Mouse (Mus musculus) hindlimb bud, embryonic 11.5 days (tissue): ENCODE measurements around the gene Ctdsp1.

Experiments
- DNase-seq: peaks from one replicate; pipeline ENCODE4 v3.0.0-alpha.2; 2012; ENCODE audit warnings: low read depth, low spot score; ENCODE audit errors: extremely low spot score

Ctdsp1 gene

GRCm38 (mm10) chr1:74439166-74439876, 48.0 kb downstream of the Ctdsp1 start:
- no peak for DNase-seq

DNA sequence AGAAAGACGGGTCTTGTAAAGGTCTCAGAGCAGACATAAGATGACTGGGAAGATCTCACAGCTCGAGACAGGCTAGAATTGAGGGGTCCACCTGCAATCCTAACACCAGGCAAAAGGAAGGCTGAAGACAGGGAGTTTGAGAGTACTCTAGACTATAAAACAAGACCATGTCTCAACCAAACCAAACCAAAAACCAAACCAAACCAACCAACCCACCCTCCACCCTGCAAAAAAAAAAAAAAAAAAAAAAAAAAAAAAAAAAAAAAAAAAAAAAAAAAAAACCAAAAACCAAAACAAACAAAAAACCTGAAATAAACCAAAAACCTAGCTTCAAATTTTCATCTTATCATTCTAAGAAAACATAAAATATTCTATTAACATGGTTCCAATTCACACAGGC, 53.2 kb downstream of the Ctdsp1 start:
- DNase-seq, result no peak
